Mouse (Mus musculus) granulocyte monocyte progenitor cell, adult 5-6 weeks (primary cell): ENCODE results near the gene Zbtb7b. TPM values are rescaled to one million over a fixed set of nuclear protein-coding genes. Genes with fewer than 3 reads are reported as not detected.

Experiments used
- ATAC-seq: replicated peaks from 2 replicates; pipeline ENCODE4 v1.8.0; 2016; ENCODE audit warnings: mild to moderate bottlenecking, moderate TSS enrichment, inconsistent platforms; ENCODE audit not compliant: poor library complexity, severe bottlenecking
- total RNA-seq, 2 experiments: library from RNA; stranded (forward) in 1 of 2; stranded (reverse) in 1 of 2; fragments of 200-712, 200-1000 nt in 1 of 2; fragments of >200 nt in 1 of 2; fragmentation: Nextera tagmentation in 1 of 2; gene quantifications; 2 replicates each; pipeline ENCODE4 v1.2.3; 2014 to 2017

Gene Zbtb7b
- total RNA-seq, 2 experiments from 2014 or later: 8.5 to 14.0 TPM

DNA sequence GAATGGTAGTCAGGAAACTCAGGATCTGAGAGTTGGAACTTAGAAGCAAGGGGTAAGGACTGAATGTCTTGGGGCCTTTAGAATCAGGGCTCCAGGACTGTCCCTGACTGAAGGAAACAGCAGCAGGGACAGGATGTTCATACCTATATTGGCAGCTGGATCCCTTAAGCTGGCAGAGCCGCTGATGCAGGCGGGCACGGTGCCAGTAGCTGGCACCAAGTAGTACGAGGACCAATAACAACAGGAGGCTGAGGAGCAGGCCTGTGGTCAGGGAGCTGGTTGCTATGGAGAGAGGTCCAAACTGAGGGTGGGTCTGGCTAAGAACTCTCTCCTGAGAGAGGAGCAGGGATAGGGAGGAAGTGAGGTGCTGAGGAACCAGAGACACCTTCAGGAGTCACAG, 52.8 kb downstream of the Zbtb7b start:
- ATAC-seq: no peak

DNA sequence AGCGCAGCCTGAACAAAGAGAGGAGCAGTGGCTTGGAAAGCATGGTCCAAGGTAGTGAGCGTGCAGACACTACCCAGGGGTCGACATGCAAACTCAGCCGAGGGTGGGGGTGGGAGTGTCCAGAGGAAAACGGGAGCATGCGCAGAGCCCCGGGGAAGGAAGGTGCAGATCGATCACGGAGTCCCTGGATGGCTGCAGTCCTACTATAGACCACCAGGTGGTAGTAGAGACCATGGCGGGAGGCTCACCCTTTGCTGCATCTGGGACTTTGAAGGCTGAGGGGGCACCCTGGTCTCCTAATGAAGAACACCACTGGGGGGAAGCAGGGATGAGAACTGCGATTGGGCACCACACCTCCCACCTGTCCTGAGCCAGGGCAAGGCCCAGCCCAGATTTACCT, 54.1 kb downstream of the Zbtb7b start:
- peak; percentile 77 for ATAC-seq

DNA sequence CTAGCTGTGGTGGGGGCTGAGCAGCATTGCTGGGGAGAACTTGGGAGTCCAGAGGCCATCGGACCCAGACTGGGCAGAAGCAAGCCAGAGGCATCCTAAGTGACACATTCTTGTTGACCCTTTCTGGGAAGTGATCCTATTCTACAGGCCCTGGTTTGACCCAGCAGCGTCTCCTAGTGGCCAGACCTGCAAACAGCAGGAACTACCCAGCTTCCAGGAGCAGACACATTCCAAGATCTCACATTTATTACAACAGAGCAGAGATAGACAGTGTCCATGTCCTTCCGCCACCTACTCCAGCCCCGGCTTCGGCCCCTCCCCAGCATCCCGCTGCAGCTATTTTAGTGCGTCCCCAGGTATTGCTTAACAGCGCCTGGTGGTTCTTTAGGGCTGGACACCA, 55.2 kb downstream of the Zbtb7b start:
- ATAC-seq: peak; percentile 51

DNA sequence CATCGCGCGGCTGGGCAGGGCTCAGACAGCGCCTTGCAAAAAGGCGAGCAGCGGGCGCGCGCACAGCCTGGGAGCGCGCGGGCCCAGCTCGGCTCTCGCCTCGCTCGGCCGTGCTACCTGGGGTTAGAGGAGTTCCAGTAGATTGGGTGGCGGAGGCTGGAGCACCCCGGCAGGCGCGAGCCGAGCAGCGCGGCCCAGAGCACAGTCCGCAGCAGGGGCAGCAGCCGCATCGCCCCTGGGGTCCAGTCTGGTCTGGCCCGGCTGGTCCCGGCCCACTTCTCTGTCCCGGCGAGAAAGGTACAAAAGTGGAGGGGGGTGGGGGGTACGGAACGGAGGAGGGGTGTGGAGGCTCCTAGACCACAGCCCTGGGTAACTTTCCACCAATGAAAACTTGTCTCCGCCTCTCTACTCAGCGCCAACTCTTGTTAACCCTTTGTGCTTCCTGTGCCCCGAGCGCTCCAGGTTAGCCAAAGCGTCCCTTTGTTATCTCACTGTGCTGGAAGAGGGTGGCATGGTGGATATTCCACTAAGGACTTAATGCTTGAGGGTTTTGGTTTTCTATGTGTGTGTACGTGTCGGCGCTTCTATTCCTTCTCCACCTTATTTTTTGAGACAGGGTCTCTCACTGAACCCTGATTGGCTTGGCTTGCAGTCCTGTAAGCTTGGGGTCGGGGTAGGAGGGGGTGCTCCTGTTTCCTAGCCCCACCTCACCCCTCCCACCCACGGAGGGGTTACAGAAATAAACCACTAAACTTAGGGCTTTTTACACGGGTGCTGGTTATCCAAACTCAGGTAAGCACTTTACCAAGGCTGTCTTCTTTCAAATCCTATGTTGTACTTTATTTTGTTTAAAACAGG, 56.6 kb downstream of the Zbtb7b start, which contains the start of gene Efna4:
Efna4 (minus strand) TSS at position 308 of the 858 bp plus-strand sequence.
- peak; percentile 29 for ATAC-seq

DNA sequence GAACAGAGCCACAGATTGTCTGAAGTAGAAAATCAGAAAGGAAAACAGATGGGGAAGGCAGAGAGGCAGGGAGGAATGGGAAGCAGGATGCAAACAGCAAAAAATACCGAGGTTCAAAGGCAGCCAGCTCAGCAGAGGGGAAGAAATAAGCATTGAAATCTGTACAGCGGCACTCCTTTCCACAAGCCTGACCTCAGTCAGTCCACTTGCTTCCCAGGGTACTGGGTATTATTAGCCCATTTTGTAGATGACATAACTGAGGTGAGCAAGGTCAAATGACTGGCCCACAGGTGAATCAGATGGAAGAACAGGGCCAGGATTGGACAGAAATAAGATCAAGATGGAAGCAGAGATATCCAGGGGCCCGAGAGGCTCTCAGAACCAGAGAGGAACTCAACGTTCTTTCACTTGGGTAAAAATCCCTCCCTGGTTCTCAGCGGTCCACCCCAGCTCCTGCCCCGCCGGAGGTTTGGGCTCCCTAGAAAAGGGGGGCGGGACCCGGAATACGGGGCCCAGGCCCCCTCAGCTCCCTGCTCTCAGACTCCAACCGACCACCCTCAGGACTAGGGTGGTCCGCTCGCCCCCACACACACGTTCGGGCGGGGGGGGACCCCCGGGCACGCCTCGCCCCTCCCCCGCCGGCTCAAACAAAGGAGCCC, 57.4 kb downstream of the Zbtb7b start:
- no peak for ATAC-seq

DNA sequence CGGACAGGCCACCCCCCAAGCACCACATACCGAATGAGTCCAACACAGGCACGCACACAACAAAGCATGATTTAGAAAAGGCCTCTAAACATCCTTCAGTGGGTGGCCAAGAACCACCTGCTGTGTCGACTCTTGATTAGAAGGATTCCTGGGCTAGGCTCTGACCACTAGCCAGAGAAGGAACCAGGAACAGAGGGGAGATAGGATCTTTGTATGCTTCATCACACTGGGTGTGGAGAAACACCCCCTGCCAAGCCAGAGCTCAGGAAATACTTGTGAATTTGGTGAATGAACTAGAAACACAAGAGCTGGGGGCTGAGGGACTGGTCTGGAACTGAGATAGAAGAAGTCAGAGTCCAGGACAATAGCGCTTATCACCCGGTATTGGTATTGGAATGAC, 58.0 kb downstream of the Zbtb7b start:
- ATAC-seq: no peak

DNA sequence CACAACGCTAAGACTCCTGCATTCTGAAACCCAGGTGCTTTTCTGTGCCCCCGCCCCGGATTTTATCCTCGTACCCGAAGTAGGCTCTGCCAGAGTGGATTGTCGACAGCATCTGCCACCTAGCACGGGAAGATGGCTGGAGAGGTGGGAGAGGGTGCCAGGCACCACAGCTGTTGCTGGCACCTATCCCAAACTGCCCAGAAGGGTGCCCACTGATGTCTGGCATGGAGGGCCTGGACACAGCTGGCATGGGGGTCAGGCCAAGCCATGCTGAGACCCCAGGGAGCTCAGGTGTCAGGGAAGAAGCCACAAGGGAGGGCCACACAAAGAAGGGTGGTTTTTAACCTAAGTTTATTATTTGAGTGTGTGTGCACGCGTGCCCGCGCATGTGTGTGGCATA, 61.5 kb downstream of the Zbtb7b start:
- ATAC-seq: no peak

DNA sequence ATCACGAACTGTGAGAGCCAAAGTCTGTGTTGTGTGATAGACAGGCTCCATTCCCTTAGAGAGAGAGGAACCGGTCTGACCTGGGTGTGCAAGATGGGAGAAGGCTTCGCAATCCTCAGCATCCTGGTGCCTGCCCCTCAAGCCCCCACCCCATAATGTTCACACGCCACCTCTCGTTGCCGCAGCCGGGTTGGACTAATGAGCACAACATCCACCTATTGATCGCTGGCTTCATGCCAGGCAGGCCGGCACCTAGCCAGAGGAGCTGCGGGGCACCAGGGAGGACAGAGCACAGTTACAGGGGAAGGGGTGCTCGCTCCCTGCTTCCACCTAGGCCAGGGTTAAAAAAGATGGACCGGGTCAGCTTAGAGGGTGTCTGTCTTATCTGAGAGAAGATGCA, 62.1 kb downstream of the Zbtb7b start:
- ATAC-seq: no peak

DNA sequence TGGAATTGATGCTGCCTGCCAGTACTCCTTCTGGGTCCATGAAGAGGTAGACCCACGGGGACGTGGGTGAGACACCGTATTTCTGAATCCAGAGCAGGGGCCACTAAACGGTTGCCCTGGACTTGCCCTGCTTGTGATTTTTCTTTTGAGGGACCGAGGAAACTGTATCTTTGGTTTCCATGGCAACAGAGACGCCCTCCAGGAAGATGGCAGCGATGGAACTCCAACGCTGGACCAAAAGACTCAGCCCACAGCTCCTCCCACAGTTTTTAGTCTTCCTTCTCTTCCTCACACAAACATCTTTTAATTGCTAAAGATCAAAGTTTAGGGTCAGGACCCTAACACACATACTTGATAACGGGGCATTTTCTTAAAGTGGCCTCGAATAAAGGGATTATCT, 62.6 kb downstream of the Zbtb7b start:
- no peak for ATAC-seq

DNA sequence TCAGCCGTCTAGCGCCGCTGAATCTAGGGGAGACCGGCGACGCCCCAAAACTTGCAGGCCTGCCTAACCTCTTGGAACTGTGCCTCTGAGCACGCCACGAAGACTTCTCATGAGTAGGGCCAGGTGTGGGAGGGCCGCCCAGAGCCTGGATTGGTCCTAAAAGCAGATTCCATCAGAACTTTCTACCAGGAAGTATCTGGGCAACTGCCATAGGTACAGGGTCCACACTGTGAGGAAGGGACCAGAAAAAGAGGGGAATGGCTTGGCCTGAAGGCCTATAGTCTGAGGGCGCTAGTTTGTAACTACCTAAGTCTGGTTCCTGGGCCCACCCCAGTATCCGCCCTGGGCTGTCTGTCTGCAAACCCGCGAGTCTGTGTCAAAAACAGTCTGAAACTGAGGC, 63.0 kb downstream of the Zbtb7b start:
- ATAC-seq: no peak

DNA sequence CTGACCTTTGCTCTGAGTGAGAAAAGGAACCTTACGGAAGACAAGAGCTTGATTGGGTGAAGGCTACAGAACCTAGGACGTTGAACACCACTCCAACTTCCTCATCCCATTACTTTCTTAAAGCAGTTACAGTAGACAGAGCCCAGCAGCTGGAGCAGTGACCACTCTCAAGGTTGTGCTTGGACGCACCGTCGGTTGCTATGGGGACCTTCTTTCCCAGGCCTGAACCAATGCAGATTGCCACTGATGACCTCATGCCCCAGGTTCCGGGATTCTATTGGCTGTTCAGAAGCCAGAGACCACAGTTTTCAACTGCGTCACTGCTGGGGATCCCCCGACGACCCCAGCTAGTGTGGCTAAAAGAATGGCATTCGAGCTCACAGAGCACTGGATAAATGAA, 63.6 kb downstream of the Zbtb7b start:
- ATAC-seq: peak; percentile 66

DNA sequence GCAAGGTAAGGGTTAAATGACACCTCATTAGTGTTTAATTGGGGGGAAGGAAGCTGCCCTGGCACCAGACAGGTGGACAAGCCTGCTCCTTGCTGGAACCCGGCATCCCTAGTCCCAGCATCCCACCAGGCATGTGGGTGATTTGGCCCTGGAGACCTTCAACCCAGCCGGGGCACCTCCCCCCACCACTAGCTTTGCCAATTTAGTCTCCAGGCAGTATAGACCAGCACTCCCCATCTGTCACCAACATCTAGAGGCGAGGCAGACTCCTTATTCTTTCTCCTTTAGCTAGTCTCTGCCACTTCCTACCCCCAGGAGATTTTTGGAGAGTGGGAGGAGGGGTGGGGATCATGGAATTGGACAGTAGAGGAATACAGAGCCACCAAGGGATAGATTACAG, 64.2 kb downstream of the Zbtb7b start:
- ATAC-seq: no peak

DNA sequence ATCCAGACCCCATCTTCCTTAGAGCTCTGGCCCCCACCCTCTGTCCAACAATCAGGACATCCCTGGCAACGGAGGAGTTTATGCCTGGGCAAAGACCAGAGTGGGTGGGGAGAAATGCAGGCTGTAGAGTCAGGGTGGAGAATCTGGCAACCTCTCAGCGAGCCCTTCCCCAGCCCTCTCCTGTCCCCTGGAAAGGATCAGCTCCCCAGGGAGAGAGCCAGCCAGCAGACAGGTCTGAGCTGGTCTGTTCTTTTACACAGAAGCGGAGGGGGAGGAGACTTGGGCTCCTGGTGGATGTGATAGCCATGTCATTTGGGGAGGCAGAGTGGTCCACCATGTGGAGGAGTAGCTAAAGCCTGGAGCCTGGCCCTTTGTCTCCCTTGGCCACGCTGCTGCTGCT, 66.0 kb downstream of the Zbtb7b start:
- ATAC-seq: no peak

Other genes with a start within 250 kb of the Zbtb7b start
- 0.77 TPM in 1 of 2 replicates, not detected in the other for gene Hcn3, start 234.6 kb downstream of the Zbtb7b start, total RNA-seq (2014; fragmentation: Nextera tagmentation)
- 0.56 and 0.82 TPM in 2 replicates for gene Hcn3, start 234.6 kb downstream of the Zbtb7b start, total RNA-seq (2017)
- 74.6 and 80.2 TPM in 2 replicates for gene Clk2, start 230.0 kb downstream of the Zbtb7b start, total RNA-seq (2014; fragmentation: Nextera tagmentation)
- gene Clk2, start 230.0 kb downstream of the Zbtb7b start, total RNA-seq (2017): 51.8 and 67.1 TPM in 2 replicates
- 59.6 and 99.0 TPM in 2 replicates for gene Scamp3, start 217.3 kb downstream of the Zbtb7b start, total RNA-seq (2014; fragmentation: Nextera tagmentation)
- 32.9 and 37.2 TPM in 2 replicates for gene Scamp3, start 217.3 kb downstream of the Zbtb7b start, total RNA-seq (2017)
- 23.9 and 27.2 TPM in 2 replicates for gene Fam189b, start 211.6 kb downstream of the Zbtb7b start, total RNA-seq (2014; fragmentation: Nextera tagmentation)
- 2.5 and 2.9 TPM in 2 replicates for gene Fam189b, start 211.6 kb downstream of the Zbtb7b start, total RNA-seq (2017)
- gene Gba, start 191.8 kb downstream of the Zbtb7b start, total RNA-seq (2014; fragmentation: Nextera tagmentation): 39.7 and 74.2 TPM in 2 replicates
- gene Gba, start 191.8 kb downstream of the Zbtb7b start, total RNA-seq (2017): 49.3 and 50.5 TPM in 2 replicates
- not detected in 2 replicates for gene Thbs3, start 179.6 kb downstream of the Zbtb7b start, total RNA-seq (2014; fragmentation: Nextera tagmentation)
- 0.13 TPM in 1 of 2 replicates, not detected in the other for gene Thbs3, start 179.6 kb downstream of the Zbtb7b start, total RNA-seq (2017)
- gene Mtx1, start 167.7 kb downstream of the Zbtb7b start, total RNA-seq (2014; fragmentation: Nextera tagmentation): 78.6 and 102 TPM in 2 replicates
- gene Mtx1, start 167.7 kb downstream of the Zbtb7b start, total RNA-seq (2017): 76.4 and 114 TPM in 2 replicates
- gene Muc1, start 165.7 kb downstream of the Zbtb7b start, total RNA-seq (2014; fragmentation: Nextera tagmentation): not detected in 2 replicates
- gene Muc1, start 165.7 kb downstream of the Zbtb7b start, total RNA-seq (2017): 0.04 TPM in 1 of 2 replicates, not detected in the other
- 312 and 315 TPM in 2 replicates for gene Krtcap2, start 148.8 kb downstream of the Zbtb7b start, total RNA-seq (2014; fragmentation: Nextera tagmentation)
- gene Krtcap2, start 148.8 kb downstream of the Zbtb7b start, total RNA-seq (2017): 376 and 384 TPM in 2 replicates
- gene Trim46, start 148.5 kb downstream of the Zbtb7b start, total RNA-seq (2014; fragmentation: Nextera tagmentation): 3.7 and 6.0 TPM in 2 replicates
- gene Trim46, start 148.5 kb downstream of the Zbtb7b start, total RNA-seq (2017): 0.52 and 2.8 TPM in 2 replicates
- 31.2 and 122 TPM in 2 replicates for gene Dpm3, start 135.4 kb downstream of the Zbtb7b start, total RNA-seq (2014; fragmentation: Nextera tagmentation)
- gene Dpm3, start 135.4 kb downstream of the Zbtb7b start, total RNA-seq (2017): 86.0 and 91.7 TPM in 2 replicates
- 55.0 and 80.7 TPM in 2 replicates for gene Slc50a1, start 124.2 kb downstream of the Zbtb7b start, total RNA-seq (2014; fragmentation: Nextera tagmentation)
- gene Slc50a1, start 124.2 kb downstream of the Zbtb7b start, total RNA-seq (2017): 62.0 and 65.0 TPM in 2 replicates
- gene Efna1, start 113.6 kb downstream of the Zbtb7b start, total RNA-seq (2014; fragmentation: Nextera tagmentation): not detected in 2 replicates
- not detected in 2 replicates for gene Efna1, start 113.6 kb downstream of the Zbtb7b start, total RNA-seq (2017)
- not detected in 2 replicates for gene Efna3, start 71.8 kb downstream of the Zbtb7b start, total RNA-seq (2014; fragmentation: Nextera tagmentation)
- not detected in 2 replicates for gene Efna3, start 71.8 kb downstream of the Zbtb7b start, total RNA-seq (2017)
- gene Efna4, start 56.7 kb downstream of the Zbtb7b start, total RNA-seq (2014; fragmentation: Nextera tagmentation): 0.66 and 2.1 TPM in 2 replicates
- not detected in 2 replicates for gene Efna4, start 56.7 kb downstream of the Zbtb7b start, total RNA-seq (2017)
- gene Adam15, start 44.8 kb downstream of the Zbtb7b start, total RNA-seq (2014; fragmentation: Nextera tagmentation): 42.7 and 80.7 TPM in 2 replicates
- 34.8 and 44.8 TPM in 2 replicates for gene Adam15, start 44.8 kb downstream of the Zbtb7b start, total RNA-seq (2017)
- gene Dcst2, start 32.8 kb downstream of the Zbtb7b start, total RNA-seq (2014; fragmentation: Nextera tagmentation): not detected in 2 replicates
- gene Dcst2, start 32.8 kb downstream of the Zbtb7b start, total RNA-seq (2017): not detected in 2 replicates
- not detected in 2 replicates for gene Dcst1, start 29.5 kb downstream of the Zbtb7b start, total RNA-seq (2014; fragmentation: Nextera tagmentation)
- gene Dcst1, start 29.5 kb downstream of the Zbtb7b start, total RNA-seq (2017): not detected in 2 replicates
- gene Lenep, start 8.0 kb upstream of the Zbtb7b start, total RNA-seq (2014; fragmentation: Nextera tagmentation): 0.64 and 2.1 TPM in 2 replicates
- gene Lenep, start 8.0 kb upstream of the Zbtb7b start, total RNA-seq (2017): not detected in 2 replicates
- gene Flad1, start 17.1 kb upstream of the Zbtb7b start, total RNA-seq (2014; fragmentation: Nextera tagmentation): 27.5 and 41.7 TPM in 2 replicates
- 15.3 and 16.2 TPM in 2 replicates for gene Flad1, start 17.1 kb upstream of the Zbtb7b start, total RNA-seq (2017)
- 178 and 260 TPM in 2 replicates for gene Cks1b, start 23.6 kb upstream of the Zbtb7b start, total RNA-seq (2014; fragmentation: Nextera tagmentation)
- 194 and 212 TPM in 2 replicates for gene Cks1b, start 23.6 kb upstream of the Zbtb7b start, total RNA-seq (2017)
- 51.2 and 75.8 TPM in 2 replicates for gene Shc1, start 23.7 kb upstream of the Zbtb7b start, total RNA-seq (2014; fragmentation: Nextera tagmentation)
- 37.7 and 49.1 TPM in 2 replicates for gene Shc1, start 23.7 kb upstream of the Zbtb7b start, total RNA-seq (2017)
- gene Pygo2, start 35.4 kb upstream of the Zbtb7b start, total RNA-seq (2014; fragmentation: Nextera tagmentation): 18.9 and 35.2 TPM in 2 replicates
- 8.8 and 8.9 TPM in 2 replicates for gene Pygo2, start 35.4 kb upstream of the Zbtb7b start, total RNA-seq (2017)
- 9.7 TPM in 2 replicates for gene Pbxip1, start 41.9 kb upstream of the Zbtb7b start, total RNA-seq (2014; fragmentation: Nextera tagmentation)
- gene Pbxip1, start 41.9 kb upstream of the Zbtb7b start, total RNA-seq (2017): 7.8 and 12.2 TPM in 2 replicates
- gene Pmvk, start 59.8 kb upstream of the Zbtb7b start, total RNA-seq (2014; fragmentation: Nextera tagmentation): 13.3 and 20.7 TPM in 2 replicates
- gene Pmvk, start 59.8 kb upstream of the Zbtb7b start, total RNA-seq (2017): 9.5 and 22.8 TPM in 2 replicates
- gene Kcnn3, start 125.4 kb upstream of the Zbtb7b start, total RNA-seq (2014; fragmentation: Nextera tagmentation): not detected in 2 replicates
- not detected in 2 replicates for gene Kcnn3, start 125.4 kb upstream of the Zbtb7b start, total RNA-seq (2017)